In the genomic region with DNA sequence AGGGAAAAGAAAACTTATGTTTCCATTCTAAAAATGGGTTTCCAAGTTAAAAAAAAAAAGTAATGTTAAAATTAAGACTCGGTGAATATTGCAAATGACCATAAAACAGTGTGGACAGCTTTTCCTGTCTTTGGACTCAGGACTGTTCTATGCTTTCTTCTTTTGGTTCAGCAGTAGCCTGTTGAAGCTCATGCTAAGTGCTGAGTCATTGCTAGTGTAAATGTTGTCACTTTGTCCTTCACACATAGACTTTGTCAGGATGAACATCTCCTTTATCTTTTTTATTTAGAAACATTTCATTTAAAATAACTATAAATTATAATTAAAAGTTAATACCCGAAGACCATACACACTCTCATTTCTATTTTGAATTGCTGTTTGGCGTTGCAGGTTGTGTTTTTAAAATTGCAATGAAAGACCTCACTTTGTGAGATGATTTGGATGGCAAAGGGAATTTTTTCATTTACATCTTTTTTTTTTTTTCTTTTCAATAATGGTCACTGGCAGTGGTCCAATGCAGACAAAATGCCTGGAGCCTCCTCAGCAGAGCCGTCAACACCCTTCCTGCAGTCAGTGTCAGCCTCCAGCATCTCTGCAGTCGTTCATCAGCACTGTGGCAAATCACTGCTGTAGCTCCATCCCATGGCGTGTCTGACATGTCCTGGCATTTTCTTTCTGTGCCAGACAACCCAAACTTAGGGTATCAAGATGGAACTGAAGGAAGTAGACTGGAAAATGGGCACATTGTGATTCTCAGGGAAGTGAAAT, we compare ENCODE assay signal across 14 mouse cellular contexts.
DNase-seq lines count a peak whose midpoint lies in the region; ATAC-seq and TF ChIP-seq lines count a peak whose summit lies in the region.
"Had no signal": no experiment of that assay in that cellular context is flagged by ENCODE, and none has a peak within 500 bp of the region (broad histone marks: within the 10 kb centered on the region; RNA-seq: fewer than 3 reads in every experiment).

No protein-coding gene starts in this region.

- peaks cover 36% of the 10 kb centered on the region for H3K4me1 ChIP-seq in bone marrow macrophage, adult 2 months (ENCODE audit: control insufficient read depth, insufficient read depth, low read length)
- H3K4me1 ChIP-seq in liver, embryonic 16.5 days (ENCODE audit: control insufficient read depth, low read depth, low read length) = peaks cover 29% of the 10 kb centered on the region

- intact Hi-C loops in left cerebral cortex, adult 2 months (cut with DNase I) = no loop called here
- intact Hi-C loops in heart, postnatal 25 days (cut with DNase I) = no loop called here

- no peak for TF ChIP-seq CTCF in left cerebral cortex, adult 2 months (IDR thresholded peaks at IDR 0.05)
- no peak for TF ChIP-seq CTCF in bone marrow macrophage, adult 2 months (IDR thresholded peaks at IDR 0.05; ENCODE audit: low read depth, low read length)

- DNase-seq in heart, adult 11 months = peak; percentile 87
- no peak for DNase-seq in heart, adult 9 months (ENCODE audit: low spot score in 2 of 2)
- DNase-seq in left cerebral cortex, adult 2 months (ENCODE audit: extremely low spot score in 1 of 2, low spot score in 2 of 2) = no peak
- DNase-seq in left cerebral cortex, adult 18-20 months (ENCODE audit: low spot score in 2 of 2) = no peak
- no peak for DNase-seq in Muller cell, postnatal 12 days (ENCODE audit: inconsistent ontology term)
- no peak for DNase-seq in heart, postnatal 25 days (ENCODE audit: low spot score)
- DNase-seq: cerebellum, postnatal 14 days; gastrocnemius, postnatal 10 days; lung, postnatal 36 days; thymus, adult 2 months had no signal

- 59% methylated on average over 6 of the region's 6 CpGs for WGBS in liver, embryonic 16.5 days (ENCODE audit: insufficient replicate concordance)

- no peaks in the 10 kb centered on the region for H3K9me3 ChIP-seq in liver, embryonic 16.5 days (replicated peaks; ENCODE audit: control insufficient read depth, low read length)
- H3K9me3 ChIP-seq: embryonic facial prominence, embryonic 15.5 days; hindbrain, embryonic 10.5 days had no signal

- H3K9ac ChIP-seq in liver, embryonic 16.5 days (ENCODE audit: low read depth, low read length) = 0 out of 2 replicates have a peak overlapping the region, but pooled peaks have one; percentile 12
- H3K9ac ChIP-seq: embryonic facial prominence, embryonic 15.5 days had no signal

- no peaks in the 10 kb centered on the region for H3K36me3 ChIP-seq in liver, embryonic 16.5 days (ENCODE audit: control insufficient read depth, insufficient read depth)
- H3K36me3 ChIP-seq: embryonic facial prominence, embryonic 15.5 days; hindbrain, embryonic 10.5 days had no signal

- ATAC-seq in liver, embryonic 16.5 days (ENCODE audit: low read depth) = peak; percentile 55

- no peak overlapping the region for H3K4me3 ChIP-seq in left cerebral cortex, adult 2 months
- H3K4me3 ChIP-seq in bone marrow macrophage, adult 2 months (ENCODE audit: insufficient read depth, low read length) = no peak overlapping the region
- no peak overlapping the region for H3K4me3 ChIP-seq in liver, embryonic 16.5 days (ENCODE audit: low read depth, low read length)
- H3K4me3 ChIP-seq: embryonic facial prominence, embryonic 15.5 days; hindbrain, embryonic 10.5 days had no signal

- no peak for TF ChIP-seq POLR2A in bone marrow macrophage, adult 2 months (IDR thresholded peaks at IDR 0.05; ENCODE audit: borderline replicate concordance, low read depth, low read length)

- H3K27me3 ChIP-seq in liver, embryonic 16.5 days (ENCODE audit: control insufficient read depth, insufficient read depth, low read depth, low read length) = no peaks in the 10 kb centered on the region
- H3K27me3 ChIP-seq: embryonic facial prominence, embryonic 15.5 days had no signal

- peak overlapping the region; percentile 7 for H3K27ac ChIP-seq in left cerebral cortex, adult 2 months
- H3K27ac ChIP-seq in bone marrow macrophage, adult 2 months (ENCODE audit: insufficient read depth, low read depth, low read length) = peak overlapping the region; percentile 72
- H3K27ac ChIP-seq in liver, embryonic 16.5 days (ENCODE audit: low read length) = peak overlapping the region; percentile 88
- H3K27ac ChIP-seq: embryonic facial prominence, embryonic 15.5 days; hindbrain, embryonic 10.5 days had no signal

- H3K4me2 ChIP-seq in liver, embryonic 16.5 days (ENCODE audit: low read depth, low read length) = no peak overlapping the region
- H3K4me2 ChIP-seq: embryonic facial prominence, embryonic 15.5 days had no signal

Comparison
In these comparisons a context has a peak if more than half of its experiments do, and no peak if none do; other contexts are left out.
1. H3K27ac ChIP-seq: peak in every context shown above with its lines; median percentile 88 in liver, embryonic 16.5 days; 72 in bone marrow macrophage, adult 2 months; 7 in left cerebral cortex, adult 2 months.